Mouse (Mus musculus) kidney, adult 2 months (tissue): Measurements from ENCODE around the gene Ppp1r1b.

Experiments used
- CTCF ChIP-seq: fragments of 200-500 bp; conservative IDR thresholded peaks from 2 replicates; pipeline ENCODE4 v1.5.1; 2011; ENCODE audit warnings: low read depth, mild to moderate bottlenecking, control low read depth, low read length, moderate library complexity, mixed read lengths; ENCODE audit not compliant: insufficient read depth, insufficient read length
- POLR2A ChIP-seq: fragments of 200-500 bp; IDR thresholded peaks from one replicate; pipeline ENCODE4 v1.6.1; 2011; ENCODE audit warnings: low read depth, low read length, control low read depth

DNA sequence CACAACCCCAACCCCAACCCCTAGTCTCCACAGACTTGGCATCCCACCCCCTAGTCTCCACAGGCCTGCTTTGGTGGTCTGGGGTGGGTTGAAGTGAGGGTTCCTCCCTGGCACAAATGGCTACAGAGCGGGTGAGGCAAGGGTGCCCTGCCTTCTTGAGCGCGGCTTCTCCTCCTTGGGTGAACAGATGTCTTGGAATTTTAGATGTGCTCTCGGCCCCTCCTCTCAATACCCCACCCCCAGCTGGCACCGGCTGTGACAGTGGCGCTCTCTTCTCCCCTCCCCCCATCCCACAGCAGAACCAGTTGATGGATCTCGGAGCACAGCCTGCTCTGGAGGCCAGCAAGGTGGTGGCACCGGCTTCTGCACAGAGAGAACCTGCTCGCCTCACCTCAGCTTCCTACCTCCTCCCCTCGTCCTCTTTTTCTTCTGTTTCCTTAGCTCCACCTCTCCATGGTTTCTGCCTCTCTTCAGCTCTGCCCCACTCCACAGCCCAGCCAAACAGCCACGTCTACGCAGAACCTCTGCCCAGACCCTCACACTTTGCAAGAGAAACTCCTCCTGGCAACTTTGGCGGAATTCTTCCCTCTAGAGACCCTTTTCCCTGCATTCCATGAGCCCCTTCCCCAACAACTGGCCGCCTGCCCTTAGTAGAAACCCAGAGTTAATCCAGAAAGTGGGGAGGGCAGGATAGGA is 29.6 kb upstream of the Ppp1r1b start:
- TF ChIP-seq CTCF (no peak), POLR2A (no peak)
